Mouse (Mus musculus) heart, embryonic 13.5 days (tissue): ENCODE measurements at regions not wholly inside any gene's neighbourhood (a gene's known extent, or its start where the extent isn't known, plus 50 kb on each side); places are given as distances from the start of the nearest gene placed in this dataset.
"Not testable (repeated sequence)": the region's sequence is repeated elsewhere in the genome, so short reads cannot be mapped to it uniquely, and the experiment has no call there.

Experiments
- ATAC-seq: fragments of 200-750 bp; cut with Nextera tagmentation; 2 replicates; pipeline ENCODE4 v1.8.0; 2017; ENCODE audit warnings: moderate TSS enrichment; ENCODE audit not compliant: insufficient number of reproducible peaks, low FRiP score, low TSS enrichment; ENCODE audit errors: extremely low read depth
- H3K27ac ChIP-seq: fragments of 300-500 bp; sonication (generic); replicated peaks from 2 replicates; pipeline ENCODE4 v1.5.1; 2015; ENCODE audit warnings: moderate library complexity, mild to moderate bottlenecking, inconsistent platforms
- H3K27me3 ChIP-seq: fragments of 300-500 bp; sonication (generic); replicated peaks from 2 replicates; pipeline ENCODE4 v1.6.1; 2015; ENCODE audit warnings: mild to moderate bottlenecking, inconsistent platforms
- H3K36me3 ChIP-seq: fragments of 300-500 bp; sonication (generic); 2 replicates; pipeline ENCODE4 v1.6.1; 2015; ENCODE audit warnings: mild to moderate bottlenecking, inconsistent platforms
- H3K4me1 ChIP-seq: fragments of 300-500 bp; sonication (generic); 2 replicates; pipeline ENCODE4 v1.6.1; 2015; ENCODE audit warnings: inconsistent platforms
- H3K4me2 ChIP-seq: fragments of 300-500 bp; sonication (generic); 2 replicates; pipeline ENCODE4 v1.6.1; 2015; ENCODE audit warnings: inconsistent platforms, mild to moderate bottlenecking, moderate library complexity
- H3K4me3 ChIP-seq: fragments of 300-500 bp; sonication (generic); 2 replicates; pipeline ENCODE4 v1.5.1; 2015; ENCODE audit warnings: moderate library complexity, mild to moderate bottlenecking, inconsistent platforms
- H3K9ac ChIP-seq: fragments of 300-500 bp; sonication (generic); 2 replicates; pipeline ENCODE4 v1.6.1; 2015; ENCODE audit warnings: inconsistent platforms, mild to moderate bottlenecking, moderate library complexity
- H3K9me3 ChIP-seq: fragments of 300-500 bp; sonication (generic); 2 replicates; pipeline ENCODE4 v1.6.1; 2016; ENCODE audit warnings: inconsistent platforms
- WGBS: fragments of 180-500 bp; shearing (Covaris S2); methylation state at CpG from one replicate; pipeline ENCODE4 v1.1.7; 2015; ENCODE audit warnings: mixed read lengths; 5-methylcytosine and 5-hydroxymethylcytosine counted together

- ATAC-seq: no peak
- 44% methylated on average over 3 of the region's 3 CpGs for WGBS
- H3K36me3 ChIP-seq: no peaks in the 10 kb centered on the region
- peak overlapping the region; percentile 45; the same call in 1 of the 2 replicates for H3K27ac ChIP-seq
- H3K27me3 ChIP-seq: no peaks in the 10 kb centered on the region
- H3K9me3 ChIP-seq: no peaks in the 10 kb centered on the region
- no peak overlapping the region for H3K4me2 ChIP-seq
- H3K9ac ChIP-seq: no peak overlapping the region
- peaks cover 37% of the 10 kb centered on the region for H3K4me1 ChIP-seq
- H3K4me3 ChIP-seq: no peak overlapping the region
These were observed 110.7 kb downstream of the Sox4 start for GRCm38 (mm10) chr13:28842811-28843210.

GRCm38 (mm10) chr13:28840142-28840541, 113.4 kb downstream of the Sox4 start:
- H3K4me3 ChIP-seq: no peak overlapping the region
- H3K4me1 ChIP-seq: peaks cover 30% of the 10 kb centered on the region
- no peak overlapping the region for H3K27ac ChIP-seq
- H3K4me2 ChIP-seq: no peak overlapping the region
- no peak for ATAC-seq
- H3K27me3 ChIP-seq: no peaks in the 10 kb centered on the region
- WGBS: 59% methylated on average over 5 of the region's 5 CpGs
- no peaks in the 10 kb centered on the region for H3K9me3 ChIP-seq
- H3K36me3 ChIP-seq: no peaks in the 10 kb centered on the region
- no peak overlapping the region for H3K9ac ChIP-seq

- H3K4me2 ChIP-seq: no peak overlapping the region
- ATAC-seq: no peak
- H3K4me3 ChIP-seq: no peak overlapping the region
- H3K9ac ChIP-seq: no peak overlapping the region
- no peaks in the 10 kb centered on the region for H3K27me3 ChIP-seq
- H3K36me3 ChIP-seq: no peaks in the 10 kb centered on the region
- H3K27ac ChIP-seq: no peak overlapping the region
- H3K4me1 ChIP-seq: peaks cover 21% of the 10 kb centered on the region
- no peaks in the 10 kb centered on the region for H3K9me3 ChIP-seq
- WGBS: 45% methylated on average over 6 of the region's 6 CpGs
These were observed 114.4 kb downstream of the Sox4 start for GRCm38 (mm10) chr13:28839084-28839483.

GRCm38 (mm10) chr13:28838216-28838615, 115.3 kb downstream of the Sox4 start:
- Histone ChIP-seq H3K27me3 (no peaks in the 10 kb centered on the region), H3K4me2 (no peak overlapping the region), H3K36me3 (no peaks in the 10 kb centered on the region), H3K9me3 (no peaks in the 10 kb centered on the region), H3K27ac (no peak overlapping the region), H3K4me1 (peaks cover 20% of the 10 kb centered on the region), H3K9ac (no peak overlapping the region), H3K4me3 (no peak overlapping the region)
- ATAC-seq: no peak
- 50% methylated on average over 3 of the region's 3 CpGs for WGBS

- H3K36me3 ChIP-seq, H3K9ac ChIP-seq, H3K4me2 ChIP-seq, H3K4me3 ChIP-seq, H3K27ac ChIP-seq, H3K27me3 ChIP-seq, H3K9me3 ChIP-seq, ATAC-seq: not testable (repeated sequence)
- H3K4me1 ChIP-seq: peaks cover 21% of the 10 kb centered on the region
- WGBS: 83% methylated on average over 3 of the region's 3 CpGs
These were observed 116.3 kb downstream of the Sox4 start for GRCm38 (mm10) chr13:28837196-28837595.

- no peak overlapping the region for H3K27ac ChIP-seq
- H3K9me3 ChIP-seq: no peaks in the 10 kb centered on the region
- H3K27me3 ChIP-seq: no peaks in the 10 kb centered on the region
- 88% methylated on average over 1 of the region's 1 CpGs for WGBS
- H3K36me3 ChIP-seq: no peaks in the 10 kb centered on the region
- H3K9ac ChIP-seq: no peak overlapping the region
- no peak overlapping the region for H3K4me2 ChIP-seq
- H3K4me3 ChIP-seq: no peak overlapping the region
- no peak for ATAC-seq
- peaks cover 16% of the 10 kb centered on the region for H3K4me1 ChIP-seq
These were observed 119.8 kb downstream of the Sox4 start for GRCm38 (mm10) chr13:28833700-28834065.

- Histone ChIP-seq H3K27ac (no peak overlapping the region; the same call in 1 of the 2 replicates), H3K9me3 (no peaks in the 10 kb centered on the region), H3K9ac (no peak overlapping the region), H3K27me3 (no peaks in the 10 kb centered on the region), H3K4me1 (peaks cover 14% of the 10 kb centered on the region), H3K36me3 (no peaks in the 10 kb centered on the region), H3K4me2 (peak overlapping the region; percentile 21; the same call in 1 of the 2 replicates), H3K4me3 (no peak overlapping the region)
- WGBS: 37% methylated on average over 12 of the region's 12 CpGs
- ATAC-seq: no peak
These were observed 120.4 kb downstream of the Sox4 start for GRCm38 (mm10) chr13:28832855-28833699.

- ATAC-seq: no peak
- Histone ChIP-seq H3K4me1 (peaks cover 9% of the 10 kb centered on the region), H3K27ac (no peak overlapping the region), H3K27me3 (no peaks in the 10 kb centered on the region), H3K9ac (no peak overlapping the region), H3K4me3 (no peak overlapping the region), H3K9me3 (no peaks in the 10 kb centered on the region), H3K36me3 (no peaks in the 10 kb centered on the region), H3K4me2 (no peak overlapping the region)
- 92% methylated on average over 7 of the region's 7 CpGs for WGBS
These were observed 127.2 kb downstream of the Sox4 start for GRCm38 (mm10) chr13:28826284-28826683.

- no peaks in the 10 kb centered on the region for H3K36me3 ChIP-seq
- no peaks in the 10 kb centered on the region for H3K27me3 ChIP-seq
- WGBS: 39% methylated on average over 11 of the region's 11 CpGs
These were observed 129.5 kb downstream of the Sox4 start for GRCm38 (mm10) chr13:28823985-28824384.

GRCm38 (mm10) chr13:28823311-28823880, 130.1 kb downstream of the Sox4 start:
- Histone ChIP-seq H3K9me3 (no peaks in the 10 kb centered on the region), H3K4me1 (peaks cover 9% of the 10 kb centered on the region), H3K27ac (no peak overlapping the region), H3K4me3 (no peak overlapping the region), H3K27me3 (no peaks in the 10 kb centered on the region), H3K4me2 (no peak overlapping the region), H3K9ac (no peak overlapping the region), H3K36me3 (no peaks in the 10 kb centered on the region)
- no peak for ATAC-seq
- 66% methylated on average over 9 of the region's 9 CpGs for WGBS

More at GRCm38 (mm10) chr13:28823985-28824384, 129.5 kb downstream of the Sox4 start:
- Histone ChIP-seq H3K4me2 (no peak overlapping the region), H3K4me3 (no peak overlapping the region), H3K4me1 (peaks cover 9% of the 10 kb centered on the region), H3K9me3 (no peaks in the 10 kb centered on the region), H3K27ac (no peak overlapping the region), H3K9ac (no peak overlapping the region)
- no peak for ATAC-seq

- Histone ChIP-seq H3K9me3 (no peaks in the 10 kb centered on the region), H3K4me3 (no peak overlapping the region), H3K4me2 (no peak overlapping the region), H3K9ac (no peak overlapping the region), H3K27ac (no peak overlapping the region), H3K36me3 (no peaks in the 10 kb centered on the region), H3K27me3 (no peaks in the 10 kb centered on the region), H3K4me1 (peaks cover 9% of the 10 kb centered on the region)
- 72% methylated on average over 15 of the region's 15 CpGs for WGBS
- ATAC-seq: no peak
These were observed 132.5 kb downstream of the Sox4 start for GRCm38 (mm10) chr13:28820868-28821533.
